Mouse (Mus musculus) liver, embryonic 14.5 days (tissue): ENCODE measurements around the gene St3gal4. TPM values are rescaled to one million over a fixed set of nuclear protein-coding genes. Genes with fewer than 3 reads are reported as not detected.
A peak's percentile ranks its signal among the peaks of the same experiment; 100 is the strongest.

Experiments
- ATAC-seq: fragments of 200-750 bp; cut with Nextera tagmentation; 2 replicates; pipeline ENCODE4 v1.8.0; 2017; ENCODE audit warnings: moderate number of reproducible peaks, mild to moderate bottlenecking, moderate library complexity; ENCODE audit not compliant: insufficient read depth
- DNase-seq, 3 experiments: peaks; one replicate each; pipeline ENCODE4 v3.0.0-alpha.2; 2012 to 2013; ENCODE audit warnings: low read depth in 3 of 3, low spot score in 3 of 3
- H3K27ac ChIP-seq: fragments of 300-500 bp; sonication (generic); 2 replicates; pipeline ENCODE4 v1.5.1; 2014; ENCODE audit warnings: moderate library complexity, mild to moderate bottlenecking, control low read depth, inconsistent platforms
- H3K27me3 ChIP-seq: fragments of 300-500 bp; sonication (generic); 2 replicates; pipeline ENCODE4 v1.6.1; 2014; ENCODE audit warnings: mild to moderate bottlenecking, low read length, moderate library complexity; ENCODE audit not compliant: control insufficient read depth, insufficient read depth
- H3K36me3 ChIP-seq: fragments of 300-500 bp; sonication (generic); replicated peaks from 2 replicates; pipeline ENCODE4 v1.6.1; 2014; ENCODE audit warnings: low read depth; ENCODE audit not compliant: control insufficient read depth, insufficient read depth
- H3K4me1 ChIP-seq, 2 experiments: fragments of 200-500 bp in 1 of 2; fragments of 300-500 bp in 1 of 2; sonication (generic) in 1 of 2; replicated peaks; 2 replicates each; pipeline ENCODE4 v1.6.1; 2012 to 2014; ENCODE audit warnings: antibody characterized with exemption in 1 of 2, inconsistent platforms in 1 of 2, low read length in 1 of 2; ENCODE audit not compliant: control insufficient read depth in 2 of 2, insufficient read depth in 2 of 2
- H3K4me2 ChIP-seq: fragments of 300-500 bp; sonication (generic); 2 replicates; pipeline ENCODE4 v1.6.1; 2014; ENCODE audit warnings: low read depth, mild to moderate bottlenecking, control low read depth, moderate library complexity
- H3K4me3 ChIP-seq, 2 experiments: fragments of 200-500 bp in 1 of 2; fragments of 300-500 bp in 1 of 2; sonication (generic) in 1 of 2; 2 replicates each; pipeline ENCODE4 v1.5.1; 2012 to 2014; ENCODE audit warnings: low read depth in 2 of 2, low read length in 2 of 2, mild to moderate bottlenecking in 2 of 2, control low read depth in 1 of 2, inconsistent platforms in 1 of 2, moderate library complexity in 1 of 2; ENCODE audit not compliant: insufficient read depth in 1 of 2
- H3K9ac ChIP-seq: fragments of 300-500 bp; sonication (generic); replicated peaks from 2 replicates; pipeline ENCODE4 v1.6.1; 2014; ENCODE audit warnings: mild to moderate bottlenecking, control low read depth, moderate library complexity
- H3K9me3 ChIP-seq: fragments of 300-500 bp; sonication (generic); 2 replicates; pipeline ENCODE4 v1.6.1; 2016; ENCODE audit warnings: low read length, mixed read lengths; ENCODE audit not compliant: control insufficient read depth
- CTCF ChIP-seq: IDR thresholded peaks from 2 replicates; pipeline ENCODE4 v1.5.1; 2016; ENCODE audit warnings: antibody characterized with exemption, low read depth, control low read depth
- EP300 ChIP-seq: IDR thresholded peaks from 2 replicates; pipeline ENCODE4 v1.6.1; 2016; ENCODE audit warnings: antibody characterized with exemption, low read depth
- WGBS: fragments of 180-500 bp; shearing (Covaris S2); extraction: QIAGEN DNeasy Blood & Tissue Kit; methylation state at CpG from one replicate; pipeline ENCODE4 v1.1.7; 2014; ENCODE audit not compliant: insufficient replicate concordance; 5-methylcytosine and 5-hydroxymethylcytosine counted together
- polyA plus RNA-seq, 2 experiments: library from polyadenylated mRNA; depleted of rRNA in 1 of 2; stranded (reverse) in 1 of 2; unstranded in 1 of 2; fragments of >200 nt; fragmentation: Nextera tagmentation in 1 of 2; extraction: Ambion mirVana in 1 of 2; gene quantifications; 2 replicates each; pipeline versions ENCODE4 v1.2.1 to v1.2.3; 2012 to 2014

The St3gal4 gene
- polyA plus RNA-seq, 2 experiments = 6.0 to 19.2 TPM

DNA sequence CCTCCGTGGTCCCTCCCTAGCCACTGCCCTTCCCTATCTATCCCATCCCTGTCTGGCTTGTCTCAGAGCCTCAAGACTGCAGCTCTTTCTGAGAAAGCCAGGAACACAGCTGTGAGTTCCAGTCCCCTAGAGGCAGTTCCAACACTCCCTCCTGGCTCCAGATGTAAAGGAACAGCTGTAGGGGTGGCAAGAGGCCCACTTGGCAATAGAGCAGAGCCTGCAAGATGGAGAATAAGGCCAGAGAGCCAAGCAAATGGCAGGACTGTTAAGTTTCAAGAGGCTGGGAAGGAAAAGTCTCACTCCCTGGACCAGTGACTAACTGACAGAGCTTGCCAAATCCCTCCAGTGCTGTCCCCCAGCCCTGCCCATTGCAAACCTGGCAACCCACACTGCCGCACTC, 73.3 kb downstream of the St3gal4 start:
- H3K4me3 ChIP-seq = no peak overlapping the region
- H3K36me3 ChIP-seq = peaks cover 31% of the 10 kb centered on the region
- no peak overlapping the region for H3K27ac ChIP-seq
- TF ChIP-seq EP300 (no peak), CTCF (no peak)
- H3K27me3 ChIP-seq = no peaks in the 10 kb centered on the region
- no peak for ATAC-seq
- H3K9ac ChIP-seq = no peak overlapping the region
- DNase-seq = no peak
- 78% methylated on average over 2 of the region's 2 CpGs for WGBS
- no peak overlapping the region for H3K4me2 ChIP-seq
- no peaks in the 10 kb centered on the region for H3K9me3 ChIP-seq
- peaks cover 0 to 2% of the 10 kb centered on the region in 2 experiments; a peak in 2 of 4 replicates for H3K4me1 ChIP-seq

DNA sequence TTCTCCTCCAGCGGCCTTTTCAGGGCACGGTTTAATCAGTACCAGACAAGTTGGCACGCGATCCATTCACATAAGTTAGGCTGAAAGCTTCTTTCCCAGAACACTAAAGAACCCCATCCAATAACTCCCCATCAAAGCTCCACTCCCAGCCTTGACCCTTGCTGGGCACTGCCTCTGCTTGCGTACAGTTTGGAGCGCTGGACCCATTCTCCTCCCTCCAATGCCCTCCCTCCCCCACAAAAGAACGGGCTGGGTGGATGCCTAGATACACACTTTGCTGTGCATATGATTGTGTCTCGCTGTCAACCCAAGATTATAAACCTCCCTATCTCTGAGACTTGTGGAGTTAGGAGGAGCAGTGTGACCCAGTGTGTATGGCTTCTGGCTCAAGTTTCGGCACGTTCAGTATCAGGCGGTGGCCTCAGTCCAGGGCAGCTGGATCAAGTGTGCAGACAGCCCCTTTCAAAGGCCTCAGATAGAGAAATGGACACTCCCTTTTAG, 74.0 kb downstream of the St3gal4 start:
- H3K27ac ChIP-seq = no peak overlapping the region
- TF ChIP-seq EP300 = no peak
- no peak for TF ChIP-seq CTCF
- H3K36me3 ChIP-seq = peaks cover 26% of the 10 kb centered on the region
- H3K4me3 ChIP-seq = no peak overlapping the region
- H3K27me3 ChIP-seq = no peaks in the 10 kb centered on the region
- no peak overlapping the region for H3K9ac ChIP-seq
- 78% methylated on average over 11 of the region's 11 CpGs for WGBS
- H3K4me2 ChIP-seq = no peak overlapping the region
- ATAC-seq (0 out of 2 replicates have a peak, but pooled peaks have one; percentile 22), DNase-seq (no peak)
- H3K4me1 ChIP-seq = peaks cover 0 to 4% of the 10 kb centered on the region in 2 experiments; a peak in 3 of 4 replicates
- H3K9me3 ChIP-seq = no peaks in the 10 kb centered on the region

DNA sequence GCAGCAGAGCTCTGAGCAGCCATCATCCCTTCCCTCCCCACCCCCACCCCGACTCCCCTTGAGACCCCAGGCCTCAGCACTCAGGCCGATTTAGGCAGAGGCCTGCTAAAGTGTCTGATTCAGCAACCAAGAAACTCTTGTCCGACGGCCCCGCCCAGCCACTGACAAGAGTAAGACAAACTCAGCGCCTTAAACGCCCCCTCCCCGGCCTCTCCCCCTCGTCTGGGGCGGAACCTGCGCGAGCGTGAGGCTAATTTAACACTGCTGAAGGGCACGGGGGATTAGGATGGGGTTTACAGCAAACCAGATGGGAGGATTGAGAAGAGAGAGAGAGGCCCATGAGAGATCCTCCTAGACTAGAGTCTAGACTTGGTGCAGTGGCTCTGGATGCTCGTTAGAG, 74.6 kb downstream of the St3gal4 start:
- 62% methylated on average over 15 of the region's 15 CpGs for WGBS
- Histone ChIP-seq H3K27ac (no peak overlapping the region), H3K9ac (no peak overlapping the region), H3K4me2 (no peak overlapping the region), H3K27me3 (no peaks in the 10 kb centered on the region), H3K4me1 (peaks cover 0 to 4% of the 10 kb centered on the region in 2 experiments; a peak in 3 of 4 replicates), H3K36me3 (peaks cover 20% of the 10 kb centered on the region), H3K4me3 (no peak overlapping the region), H3K9me3 (no peaks in the 10 kb centered on the region)
- DNase-seq (no peak), ATAC-seq (no peak)
- no peak for TF ChIP-seq CTCF
- no peak for TF ChIP-seq EP300

DNA sequence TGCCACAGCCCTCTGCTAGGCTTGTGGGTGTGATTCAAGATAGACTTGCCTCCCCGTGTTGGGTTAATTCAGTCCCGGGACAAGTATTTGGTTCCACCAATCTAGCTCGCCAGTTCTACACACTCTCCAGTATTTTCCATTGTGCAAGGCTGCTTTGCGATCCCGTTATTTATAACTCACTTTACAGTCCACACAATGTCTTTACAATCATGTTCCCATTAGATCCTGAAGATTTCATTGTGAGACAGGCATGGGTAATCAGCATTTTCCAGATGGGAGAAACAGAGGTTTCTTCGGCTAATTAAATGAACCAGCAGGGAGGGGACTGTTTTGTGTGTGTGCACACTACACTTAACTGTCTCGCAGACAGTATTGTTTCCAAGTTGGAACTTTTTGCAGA, 75.4 kb downstream of the St3gal4 start:
- no peak overlapping the region for H3K4me2 ChIP-seq
- H3K27me3 ChIP-seq = no peaks in the 10 kb centered on the region
- DNase-seq (no peak), ATAC-seq (no peak)
- H3K9me3 ChIP-seq = no peaks in the 10 kb centered on the region
- H3K4me1 ChIP-seq = peaks cover 0 to 4% of the 10 kb centered on the region in 2 experiments; a peak in 3 of 4 replicates
- H3K9ac ChIP-seq = no peak overlapping the region
- WGBS = 74% methylated on average over 7 of the region's 7 CpGs
- no peak for TF ChIP-seq CTCF
- TF ChIP-seq EP300 = no peak
- no peak overlapping the region for H3K4me3 ChIP-seq
- no peak overlapping the region for H3K27ac ChIP-seq
- peaks cover 15% of the 10 kb centered on the region for H3K36me3 ChIP-seq

DNA sequence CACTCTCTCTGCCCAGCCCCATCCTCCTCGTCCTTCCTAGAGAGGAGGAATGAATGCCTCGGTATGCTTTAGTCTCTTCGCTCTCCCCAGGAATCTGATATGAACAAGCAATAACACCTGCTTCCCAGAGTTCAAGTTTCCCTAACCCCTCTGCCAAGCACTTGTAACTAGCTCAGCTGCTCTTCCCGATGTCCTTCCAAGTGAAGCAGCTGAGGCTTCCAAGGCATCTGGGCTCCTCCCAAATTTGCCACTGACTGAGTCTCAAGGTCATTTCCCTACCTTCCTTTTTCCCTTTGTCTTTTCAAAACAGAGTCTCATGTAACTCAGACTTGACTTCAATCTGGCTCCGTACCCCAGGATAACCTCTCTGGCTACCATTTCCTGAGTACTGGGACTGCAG, 77.6 kb downstream of the St3gal4 start:
- DNase-seq (no peak), ATAC-seq (no peak)
- peaks cover 0 to 4% of the 10 kb centered on the region in 2 experiments; a peak in 3 of 4 replicates for H3K4me1 ChIP-seq
- TF ChIP-seq EP300 (no peak), CTCF (no peak)
- H3K4me2 ChIP-seq = no peak overlapping the region
- 68% methylated on average over 5 of the region's 5 CpGs for WGBS
- H3K27me3 ChIP-seq = no peaks in the 10 kb centered on the region
- H3K4me3 ChIP-seq = no peak overlapping the region
- H3K36me3 ChIP-seq = no peaks in the 10 kb centered on the region; the same call in 1 of the 2 replicates
- H3K9me3 ChIP-seq = no peaks in the 10 kb centered on the region
- H3K9ac ChIP-seq = no peak overlapping the region
- H3K27ac ChIP-seq = no peak overlapping the region
